Mouse (Mus musculus) Muller cell, postnatal 12 days (primary cell): ENCODE data around the gene Igsf3.
A peak's percentile ranks its signal among the peaks of the same experiment; 100 is the strongest.

Experiments
- DNase-seq: peaks from one replicate; pipeline ENCODE4 v3.0.0-alpha.2; 2015; ENCODE audit errors: inconsistent ontology term

Gene Igsf3

GRCm38 (mm10) chr3:101372345-101372980 lies 4.4 kb upstream of the Igsf3 start:
- peak; percentile 29 for DNase-seq

GRCm38 (mm10) chr3:101377256-101378024 lies 557 bp downstream of the Igsf3 start:
- DNase-seq, result no peak

GRCm38 (mm10) chr3:101378102-101378501 lies 1.2 kb downstream of the Igsf3 start:
- DNase-seq, result peak; percentile 66

GRCm38 (mm10) chr3:101379789-101380188 lies 2.9 kb downstream of the Igsf3 start:
- peak; percentile 96 for DNase-seq

GRCm38 (mm10) chr3:101381691-101382090 lies 4.8 kb downstream of the Igsf3 start:
- no peak for DNase-seq

GRCm38 (mm10) chr3:101382751-101383150 lies 5.9 kb downstream of the Igsf3 start:
- DNase-seq, result no peak

GRCm38 (mm10) chr3:101386430-101387016 lies 9.6 kb downstream of the Igsf3 start:
- no peak for DNase-seq

- DNase-seq, result no peak
Observed at GRCm38 (mm10) chr3:101387849-101388248, 11.0 kb downstream of the Igsf3 start.

- no peak for DNase-seq
Observed at GRCm38 (mm10) chr3:101389566-101389965, 12.7 kb downstream of the Igsf3 start.

- DNase-seq, result no peak
Observed at GRCm38 (mm10) chr3:101390472-101390871, 13.6 kb downstream of the Igsf3 start.

GRCm38 (mm10) chr3:101391991-101392390 lies 15.1 kb downstream of the Igsf3 start:
- no peak for DNase-seq

- no peak for DNase-seq
Observed at GRCm38 (mm10) chr3:101393103-101393644, 16.3 kb downstream of the Igsf3 start.

GRCm38 (mm10) chr3:101393659-101394539 lies 17.0 kb downstream of the Igsf3 start:
- DNase-seq, result no peak

GRCm38 (mm10) chr3:101395341-101395740 lies 18.5 kb downstream of the Igsf3 start:
- no peak for DNase-seq

GRCm38 (mm10) chr3:101396061-101396460 lies 19.2 kb downstream of the Igsf3 start:
- DNase-seq, result no peak

GRCm38 (mm10) chr3:101396726-101397263 lies 19.9 kb downstream of the Igsf3 start:
- no peak for DNase-seq

- DNase-seq, result no peak
Observed at GRCm38 (mm10) chr3:101397422-101397821, 20.5 kb downstream of the Igsf3 start.

GRCm38 (mm10) chr3:101398071-101398786 lies 21.3 kb downstream of the Igsf3 start:
- peak; percentile 51 for DNase-seq

- DNase-seq, result peak; percentile 50
Observed at GRCm38 (mm10) chr3:101398877-101399276, 22.0 kb downstream of the Igsf3 start.

- no peak for DNase-seq
Observed at GRCm38 (mm10) chr3:101401501-101401900, 24.6 kb downstream of the Igsf3 start.
